Mouse (Mus musculus): ENCODE data around the gene Gsn. TPM values are rescaled to one million over a fixed set of nuclear protein-coding genes. Genes with fewer than 3 reads are reported as not detected.

Gsn gene
- total RNA-seq, 1 experiment = 165 TPM

DNA sequence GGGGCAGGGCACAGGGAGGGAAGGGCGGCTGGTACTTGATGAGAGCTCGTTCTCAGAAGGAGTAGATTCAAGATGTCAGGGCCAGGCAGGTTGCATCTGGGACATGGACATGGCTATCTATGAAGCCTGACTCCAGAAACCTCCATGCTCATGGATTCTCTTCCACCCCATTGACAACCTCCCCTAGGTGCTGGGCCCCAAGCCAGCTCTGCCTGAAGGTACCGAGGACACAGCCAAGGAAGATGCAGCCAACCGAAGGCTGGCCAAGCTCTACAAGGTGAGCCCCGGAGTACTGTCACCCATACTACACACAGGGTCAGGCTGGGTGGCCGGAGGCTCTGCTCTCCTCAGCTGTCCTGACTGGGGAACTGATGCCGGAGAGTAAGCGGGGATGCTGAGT, 37.1 kb downstream of the Gsn start:
- DNase-seq (ENCODE audit: low read depth, low spot score) = no peak
- H3K4me1 ChIP-seq (ENCODE audit: control insufficient read depth in 2 of 2, insufficient read depth in 2 of 2, low read length in 2 of 2, poor library complexity in 1 of 2) = 0 out of 4 replicates have a peak, but pooled peaks cover 0 to 2% of the 10 kb centered on the region in 2 experiments
- no peak overlapping the region for H3K9ac ChIP-seq (ENCODE audit: insufficient read depth, low read depth, low read length, poor library complexity, severe bottlenecking)
- in situ Hi-C loops (cut with MboI; ENCODE audit: low sequenced_read_pairs in 2 of 2, unreplicated experiment in 2 of 2) = loop anchor here in 1 of 2 experiments (5.0 kb wide), 1 partner anchor 79 kb away; no protein-coding TSS in a partner anchor
- TF ChIP-seq CHD2 (IDR thresholded peaks at IDR 0.05; ENCODE audit: low read depth, low read length) = no peak
- H3K27ac ChIP-seq (ENCODE audit: insufficient read depth, low read depth, low read length, poor library complexity, severe bottlenecking) = no peak overlapping the region
- no peaks in the 10 kb centered on the region for H3K36me3 ChIP-seq (ENCODE audit: control insufficient read depth, insufficient read depth, low read length, poor library complexity, severe bottlenecking)
- H3K4me3 ChIP-seq (ENCODE audit: insufficient read depth in 1 of 2, low read depth in 1 of 2, low read length in 2 of 2, poor library complexity in 1 of 2, severe bottlenecking in 1 of 2) = no peak overlapping the region
- H3K9me3 ChIP-seq (ENCODE audit: control insufficient read depth, insufficient read depth, low read depth, low read length) = no peaks in the 10 kb centered on the region

DNA sequence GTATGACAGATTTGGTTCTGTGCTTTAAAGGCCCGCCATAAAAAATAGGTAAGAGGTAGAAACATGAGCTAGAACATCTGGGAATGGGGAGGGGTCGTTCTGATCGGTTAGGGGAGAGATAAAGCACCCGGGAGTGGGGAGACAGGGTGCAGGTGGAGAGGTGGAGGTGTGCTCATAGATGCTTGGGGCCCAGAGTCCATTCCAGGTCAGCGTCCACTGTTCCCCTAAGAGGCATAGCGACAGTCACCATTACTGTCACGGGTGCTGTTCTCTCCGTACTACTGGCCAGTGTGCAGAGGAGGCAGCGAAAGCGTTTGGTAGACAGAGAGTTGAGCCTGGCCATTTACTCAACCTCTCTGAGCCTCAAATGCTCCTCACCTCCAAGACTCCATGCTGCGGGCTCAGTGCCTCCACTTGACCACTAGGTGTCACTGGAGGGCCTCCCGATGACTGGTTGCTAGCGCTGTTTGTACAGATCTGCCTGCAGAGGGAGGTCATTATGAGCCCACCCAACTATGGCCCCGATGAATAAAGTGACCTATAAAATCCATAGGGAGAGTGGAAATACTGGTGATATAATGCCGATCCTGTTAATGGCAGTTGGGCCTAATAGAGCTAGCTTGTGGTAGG, 41.6 kb downstream of the Gsn start:
- Histone ChIP-seq H3K4me3 (ENCODE audit: insufficient read depth in 1 of 2, low read depth in 1 of 2, low read length in 2 of 2, poor library complexity in 1 of 2, severe bottlenecking in 1 of 2) (no peak overlapping the region), H3K9ac (ENCODE audit: insufficient read depth, low read depth, low read length, poor library complexity, severe bottlenecking) (no peak overlapping the region), H3K9me3 (ENCODE audit: control insufficient read depth, insufficient read depth, low read depth, low read length) (no peaks in the 10 kb centered on the region), H3K27ac (ENCODE audit: insufficient read depth, low read depth, low read length, poor library complexity, severe bottlenecking) (no peak overlapping the region), H3K4me1 (ENCODE audit: control insufficient read depth in 2 of 2, insufficient read depth in 2 of 2, low read length in 2 of 2, poor library complexity in 1 of 2) (0 out of 4 replicates have a peak, but pooled peaks cover 0 to 3% of the 10 kb centered on the region in 2 experiments), H3K36me3 (ENCODE audit: control insufficient read depth, insufficient read depth, low read length, poor library complexity, severe bottlenecking) (no peaks in the 10 kb centered on the region)
- in situ Hi-C loops (cut with MboI; ENCODE audit: low sequenced_read_pairs in 2 of 2, unreplicated experiment in 2 of 2) = no loop called here
- DNase-seq (ENCODE audit: low read depth, low spot score) = peak; percentile 80
- TF ChIP-seq CHD2 (IDR thresholded peaks at IDR 0.05; ENCODE audit: low read depth, low read length) (no peak), ZNF384 (IDR thresholded peaks at IDR 0.05; ENCODE audit: low read depth, low read length) (no peak), ZC3H11A (IDR thresholded peaks at IDR 0.05; ENCODE audit: borderline replicate concordance, low read depth, low read length) (peak; percentile 92), MAFK (IDR thresholded peaks at IDR 0.05; ENCODE audit: insufficient read depth, low read depth, low read length) (no peak), HCFC1 (IDR thresholded peaks at IDR 0.05; ENCODE audit: borderline replicate concordance, insufficient read depth, low read length) (no peak)

DNA sequence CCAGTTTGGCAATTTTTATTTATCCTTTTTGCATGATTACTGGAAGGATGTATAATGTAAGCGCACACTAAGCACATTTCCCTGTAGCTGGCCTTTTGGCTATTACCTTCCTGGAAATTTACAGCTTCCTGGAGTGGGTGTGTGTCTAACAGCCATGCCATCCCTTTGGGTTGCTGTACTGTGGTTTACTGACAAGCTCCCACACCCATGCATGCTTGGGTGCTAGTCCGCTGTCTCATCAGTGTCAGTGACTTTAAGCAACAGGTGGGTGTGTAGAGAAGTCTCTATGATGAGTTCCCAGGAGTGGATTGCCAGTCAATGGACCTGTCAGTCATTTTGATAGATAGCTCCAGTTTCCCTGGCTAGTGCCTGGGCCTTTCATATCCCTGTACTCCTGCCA, 43.3 kb downstream of the Gsn start:
- H3K36me3 ChIP-seq (ENCODE audit: control insufficient read depth, insufficient read depth, low read length, poor library complexity, severe bottlenecking) = no peaks in the 10 kb centered on the region
- H3K27ac ChIP-seq (ENCODE audit: insufficient read depth, low read depth, low read length, poor library complexity, severe bottlenecking) = no peak overlapping the region
- H3K4me1 ChIP-seq (ENCODE audit: control insufficient read depth in 2 of 2, insufficient read depth in 2 of 2, low read length in 2 of 2, poor library complexity in 1 of 2) = 0 out of 4 replicates have a peak, but pooled peaks cover 0 to 3% of the 10 kb centered on the region in 2 experiments
- TF ChIP-seq ZC3H11A (IDR thresholded peaks at IDR 0.05; ENCODE audit: borderline replicate concordance, low read depth, low read length) (no peak), ZNF384 (IDR thresholded peaks at IDR 0.05; ENCODE audit: low read depth, low read length) (no peak), HCFC1 (IDR thresholded peaks at IDR 0.05; ENCODE audit: borderline replicate concordance, insufficient read depth, low read length) (no peak), CHD2 (IDR thresholded peaks at IDR 0.05; ENCODE audit: low read depth, low read length) (no peak), MAFK (IDR thresholded peaks at IDR 0.05; ENCODE audit: insufficient read depth, low read depth, low read length) (no peak)
- DNase-seq (ENCODE audit: low read depth, low spot score) = no peak
- no peak overlapping the region for H3K4me3 ChIP-seq (ENCODE audit: insufficient read depth in 1 of 2, low read depth in 1 of 2, low read length in 2 of 2, poor library complexity in 1 of 2, severe bottlenecking in 1 of 2)
- in situ Hi-C loops (cut with MboI; ENCODE audit: low sequenced_read_pairs in 2 of 2, unreplicated experiment in 2 of 2) = no loop called here
- H3K9me3 ChIP-seq (ENCODE audit: control insufficient read depth, insufficient read depth, low read depth, low read length) = no peaks in the 10 kb centered on the region
- H3K9ac ChIP-seq (ENCODE audit: insufficient read depth, low read depth, low read length, poor library complexity, severe bottlenecking) = no peak overlapping the region

DNA sequence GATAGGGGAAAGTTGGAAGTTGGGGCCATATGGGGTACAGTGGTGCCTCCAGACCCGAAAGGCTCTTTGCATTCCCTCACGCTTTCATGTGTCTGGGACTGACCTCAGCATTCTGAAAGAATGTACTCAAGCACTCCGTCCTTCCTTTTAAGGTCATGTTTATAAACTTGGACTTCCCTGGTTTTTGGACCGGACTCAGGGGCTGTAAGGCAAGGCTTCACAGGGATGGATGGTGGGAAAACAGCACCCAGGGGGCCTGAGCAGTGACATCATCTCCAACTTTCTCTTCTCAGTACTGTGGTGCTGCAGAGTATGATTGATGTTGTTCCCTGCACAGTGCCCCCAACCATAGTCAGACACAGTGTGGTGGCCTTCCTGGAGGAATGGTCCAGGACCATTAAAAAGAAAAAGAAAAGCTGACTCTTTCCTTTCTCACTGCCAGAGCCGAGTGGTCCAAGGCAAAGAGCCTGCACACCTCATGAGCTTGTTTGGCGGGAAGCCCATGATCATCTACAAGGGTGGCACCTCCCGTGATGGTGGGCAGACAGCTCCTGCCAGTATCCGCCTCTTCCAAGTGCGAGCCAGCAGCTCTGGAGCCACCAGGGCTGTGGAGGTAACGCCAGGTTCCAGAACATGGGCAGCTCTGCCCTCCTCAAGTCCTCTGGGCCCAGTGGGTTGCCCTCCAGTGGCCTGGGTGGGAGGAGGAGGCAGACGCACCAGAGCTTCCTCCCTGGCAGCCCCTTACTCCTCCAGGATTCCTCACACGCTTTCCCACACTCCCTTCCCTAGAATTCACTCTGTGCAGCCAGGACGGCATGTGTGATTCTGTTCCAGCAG, 46.1 kb downstream of the Gsn start:
- TF ChIP-seq ZNF384 (IDR thresholded peaks at IDR 0.05; ENCODE audit: low read depth, low read length) (no peak), HCFC1 (IDR thresholded peaks at IDR 0.05; ENCODE audit: borderline replicate concordance, insufficient read depth, low read length) (no peak), CHD2 (IDR thresholded peaks at IDR 0.05; ENCODE audit: low read depth, low read length) (no peak), MAFK (IDR thresholded peaks at IDR 0.05; ENCODE audit: insufficient read depth, low read depth, low read length) (no peak), ZC3H11A (IDR thresholded peaks at IDR 0.05; ENCODE audit: borderline replicate concordance, low read depth, low read length) (no peak)

More for the DNA sequence above, 46.1 kb downstream of the Gsn start:
- Histone ChIP-seq H3K4me3 (ENCODE audit: insufficient read depth in 1 of 2, low read depth in 1 of 2, low read length in 2 of 2, poor library complexity in 1 of 2, severe bottlenecking in 1 of 2) (no peak overlapping the region), H3K36me3 (ENCODE audit: control insufficient read depth, insufficient read depth, low read length, poor library complexity, severe bottlenecking) (no peaks in the 10 kb centered on the region), H3K27ac (ENCODE audit: insufficient read depth, low read depth, low read length, poor library complexity, severe bottlenecking) (no peak overlapping the region), H3K4me1 (ENCODE audit: control insufficient read depth in 2 of 2, insufficient read depth in 2 of 2, low read length in 2 of 2, poor library complexity in 1 of 2) (0 out of 4 replicates have a peak, but pooled peaks cover 0 to 3% of the 10 kb centered on the region in 2 experiments), H3K9me3 (ENCODE audit: control insufficient read depth, insufficient read depth, low read depth, low read length) (no peaks in the 10 kb centered on the region), H3K9ac (ENCODE audit: insufficient read depth, low read depth, low read length, poor library complexity, severe bottlenecking) (no peak overlapping the region)
- in situ Hi-C loops (cut with MboI; ENCODE audit: low sequenced_read_pairs in 2 of 2, unreplicated experiment in 2 of 2) = no loop called here
- DNase-seq (ENCODE audit: low read depth, low spot score) = no peak

All from ES-E14 (cell line).